Mouse (Mus musculus): Measurements from ENCODE around the gene Tnfrsf12a. TPM values are rescaled to one million over a fixed set of nuclear protein-coding genes. Genes with fewer than 3 reads are reported as not detected.

Gene Tnfrsf12a
- polyA plus RNA-seq, 2 experiments, result 16.1 to 24.0 TPM

GRCm38 (mm10) chr17:23721886-23722285 lies 44.6 kb upstream of the Tnfrsf12a start:
- H3K4me2 ChIP-seq (replicated peaks; ENCODE audit: low read depth, low read length, severe bottlenecking), result no peak overlapping the region
- H3K4me1 ChIP-seq (ENCODE audit: control insufficient read depth, insufficient read depth, low read length), result peaks cover 6% of the 10 kb centered on the region; the same call in 1 of the 2 replicates
- no peaks in the 10 kb centered on the region for H3K9me3 ChIP-seq (ENCODE audit: control insufficient read depth, low read length)
- no peak overlapping the region for H3K9ac ChIP-seq (ENCODE audit: low read depth, low read length, severe bottlenecking)
- ATAC-seq (ENCODE audit: low FRiP score, low read depth) (no peak), DNase-seq (ENCODE audit: low spot score) (no peak)
- no peaks in the 10 kb centered on the region for H3K36me3 ChIP-seq (ENCODE audit: control insufficient read depth, insufficient read depth, low read length)
- H3K27ac ChIP-seq (replicated peaks; ENCODE audit: low read depth, low read length), result no peak overlapping the region
- H3K27me3 ChIP-seq (ENCODE audit: control insufficient read depth, insufficient read depth, low read length), result no peaks in the 10 kb centered on the region
- no peak for TF ChIP-seq POLR2A (IDR thresholded peaks at IDR 0.05; ENCODE audit: borderline replicate concordance, extremely low read depth, insufficient read depth, insufficient read length)
- no peak overlapping the region for H3K4me3 ChIP-seq (replicated peaks; ENCODE audit: low read length)
- WGBS, result 96% methylated on average over 2 of the region's 2 CpGs

- ATAC-seq (ENCODE audit: low FRiP score, low read depth) (no peak), DNase-seq (ENCODE audit: low spot score) (no peak)
- no peak overlapping the region for H3K27ac ChIP-seq (replicated peaks; ENCODE audit: low read depth, low read length)
- no peaks in the 10 kb centered on the region for H3K9me3 ChIP-seq (ENCODE audit: control insufficient read depth, low read length)
- TF ChIP-seq POLR2A (IDR thresholded peaks at IDR 0.05; ENCODE audit: borderline replicate concordance, extremely low read depth, insufficient read depth, insufficient read length), result no peak
- H3K36me3 ChIP-seq (ENCODE audit: control insufficient read depth, insufficient read depth, low read length), result no peaks in the 10 kb centered on the region
- H3K27me3 ChIP-seq (ENCODE audit: control insufficient read depth, insufficient read depth, low read length), result no peaks in the 10 kb centered on the region
- no peak overlapping the region for H3K4me2 ChIP-seq (replicated peaks; ENCODE audit: low read depth, low read length, severe bottlenecking)
- no peaks in the 10 kb centered on the region for H3K4me1 ChIP-seq (ENCODE audit: control insufficient read depth, insufficient read depth, low read length)
- WGBS, result 25% methylated on average over 1 of the region's 1 CpGs
- H3K4me3 ChIP-seq (replicated peaks; ENCODE audit: low read length), result no peak overlapping the region
- no peak overlapping the region for H3K9ac ChIP-seq (ENCODE audit: low read depth, low read length, severe bottlenecking)
Observed at GRCm38 (mm10) chr17:23719455-23719854, 42.2 kb upstream of the Tnfrsf12a start.

GRCm38 (mm10) chr17:23717003-23717402 lies 39.7 kb upstream of the Tnfrsf12a start:
- H3K9me3 ChIP-seq (ENCODE audit: control insufficient read depth, low read length), result no peaks in the 10 kb centered on the region
- 63% methylated on average over 2 of the region's 2 CpGs for WGBS
- H3K4me3 ChIP-seq (replicated peaks; ENCODE audit: low read length), result no peak overlapping the region
- DNase-seq (ENCODE audit: low spot score), result no peak
- H3K27ac ChIP-seq (replicated peaks; ENCODE audit: low read depth, low read length), result no peak overlapping the region
- no peak for ATAC-seq (ENCODE audit: low FRiP score, low read depth)
- H3K9ac ChIP-seq (ENCODE audit: low read depth, low read length, severe bottlenecking), result no peak overlapping the region
- no peak overlapping the region for H3K4me2 ChIP-seq (replicated peaks; ENCODE audit: low read depth, low read length, severe bottlenecking)
- H3K36me3 ChIP-seq (ENCODE audit: control insufficient read depth, insufficient read depth, low read length), result no peaks in the 10 kb centered on the region
- TF ChIP-seq POLR2A (IDR thresholded peaks at IDR 0.05; ENCODE audit: borderline replicate concordance, extremely low read depth, insufficient read depth, insufficient read length), result no peak
- H3K4me1 ChIP-seq (ENCODE audit: control insufficient read depth, insufficient read depth, low read length), result no peaks in the 10 kb centered on the region
- no peaks in the 10 kb centered on the region for H3K27me3 ChIP-seq (ENCODE audit: control insufficient read depth, insufficient read depth, low read length)

GRCm38 (mm10) chr17:23706212-23706611 lies 28.9 kb upstream of the Tnfrsf12a start:
- Histone ChIP-seq H3K4me1 (ENCODE audit: control insufficient read depth, insufficient read depth, low read length) (no peaks in the 10 kb centered on the region), H3K36me3 (ENCODE audit: control insufficient read depth, insufficient read depth, low read length) (no peaks in the 10 kb centered on the region), H3K9me3 (ENCODE audit: control insufficient read depth, low read length) (no peaks in the 10 kb centered on the region), H3K4me2 (replicated peaks; ENCODE audit: low read depth, low read length, severe bottlenecking) (no peak overlapping the region), H3K4me3 (replicated peaks; ENCODE audit: low read length) (no peak overlapping the region), H3K9ac (ENCODE audit: low read depth, low read length, severe bottlenecking) (no peak overlapping the region), H3K27me3 (ENCODE audit: control insufficient read depth, insufficient read depth, low read length) (no peaks in the 10 kb centered on the region), H3K27ac (replicated peaks; ENCODE audit: low read depth, low read length) (no peak overlapping the region)
- WGBS, result 6% methylated on average over 3 of the region's 3 CpGs
- DNase-seq (ENCODE audit: low spot score) (peak; percentile 72), ATAC-seq (ENCODE audit: low FRiP score, low read depth) (no peak)
- no peak for TF ChIP-seq POLR2A (IDR thresholded peaks at IDR 0.05; ENCODE audit: borderline replicate concordance, extremely low read depth, insufficient read depth, insufficient read length)

- 69% methylated on average over 7 of the region's 7 CpGs for WGBS
- no peak for DNase-seq (ENCODE audit: low spot score)
- no peak for ATAC-seq (ENCODE audit: low FRiP score, low read depth)
Observed at GRCm38 (mm10) chr17:23705525-23706104, 28.3 kb upstream of the Tnfrsf12a start.

More at GRCm38 (mm10) chr17:23705525-23706104, 28.3 kb upstream of the Tnfrsf12a start:
- Histone ChIP-seq H3K36me3 (ENCODE audit: control insufficient read depth, insufficient read depth, low read length) (no peaks in the 10 kb centered on the region), H3K27me3 (ENCODE audit: control insufficient read depth, insufficient read depth, low read length) (peaks cover 5% of the 10 kb centered on the region), H3K4me1 (ENCODE audit: control insufficient read depth, insufficient read depth, low read length) (no peaks in the 10 kb centered on the region), H3K9ac (ENCODE audit: low read depth, low read length, severe bottlenecking) (no peak overlapping the region), H3K9me3 (ENCODE audit: control insufficient read depth, low read length) (no peaks in the 10 kb centered on the region), H3K27ac (replicated peaks; ENCODE audit: low read depth, low read length) (no peak overlapping the region), H3K4me3 (replicated peaks; ENCODE audit: low read length) (no peak overlapping the region), H3K4me2 (replicated peaks; ENCODE audit: low read depth, low read length, severe bottlenecking) (no peak overlapping the region)
- no peak for TF ChIP-seq POLR2A (IDR thresholded peaks at IDR 0.05; ENCODE audit: borderline replicate concordance, extremely low read depth, insufficient read depth, insufficient read length)

Measured in limb, embryonic 14.5 days (tissue).